Mouse (Mus musculus): ENCODE measurements around the gene Bin2. TPM values are rescaled to one million over a fixed set of nuclear protein-coding genes. Genes with fewer than 3 reads are reported as not detected.
"Not testable (repeated sequence)": the region's sequence is repeated elsewhere in the genome, so short reads cannot be mapped to it uniquely, and the experiment has no call there.

Bin2 gene
- total RNA-seq, 2 experiments from 2014 or later = 5.3 to 5.6 TPM

GRCm38 (mm10) chr15:100615825-100616220 lies 53.5 kb downstream of the Bin2 start:
- DNase-seq (ENCODE audit: low spot score in 2 of 2) = peak; percentile 78 to 88
- TF ChIP-seq CTCF (conservative IDR thresholded peaks at IDR 0.05) = no peak
- peak overlapping the region; percentile 92 for H3K4me3 ChIP-seq
- H3K27ac ChIP-seq = peak overlapping the region; percentile 99

- Histone ChIP-seq H3K27ac (peak within 1 kb of the TSS; percentile 99), H3K4me3 (peak within 1 kb of the TSS; percentile 92)
- peak; percentile 37; the same call in 1 of the 2 replicates for TF ChIP-seq CTCF (conservative IDR thresholded peaks at IDR 0.05)
- peak; percentile 98 for DNase-seq (ENCODE audit: low spot score in 2 of 2)
These were observed 54.1 kb downstream of the Bin2 start, which contains the start of gene Dazap2 for GRCm38 (mm10) chr15:100614996-100615824. TSS of gene Dazap2 (plus strand) at chr15:100615349.

GRCm38 (mm10) chr15:100614218-100614995 lies 54.9 kb downstream of the Bin2 start:
- DNase-seq (ENCODE audit: low spot score in 2 of 2) = no peak
- no peak for TF ChIP-seq CTCF (conservative IDR thresholded peaks at IDR 0.05)

GRCm38 (mm10) chr15:100613584-100613983 lies 55.8 kb downstream of the Bin2 start:
- peak; percentile 72 to 80 for DNase-seq (ENCODE audit: low spot score in 2 of 2)
- TF ChIP-seq CTCF (conservative IDR thresholded peaks at IDR 0.05) = peak; percentile 98
- Histone ChIP-seq H3K4me3 (peak overlapping the region; percentile 45), H3K27ac (peak overlapping the region; percentile 92)

More at GRCm38 (mm10) chr15:100614218-100614995, 54.9 kb downstream of the Bin2 start:
- peak overlapping the region; percentile 92 for H3K4me3 ChIP-seq
- peak overlapping the region; percentile 92 for H3K27ac ChIP-seq

DNA sequence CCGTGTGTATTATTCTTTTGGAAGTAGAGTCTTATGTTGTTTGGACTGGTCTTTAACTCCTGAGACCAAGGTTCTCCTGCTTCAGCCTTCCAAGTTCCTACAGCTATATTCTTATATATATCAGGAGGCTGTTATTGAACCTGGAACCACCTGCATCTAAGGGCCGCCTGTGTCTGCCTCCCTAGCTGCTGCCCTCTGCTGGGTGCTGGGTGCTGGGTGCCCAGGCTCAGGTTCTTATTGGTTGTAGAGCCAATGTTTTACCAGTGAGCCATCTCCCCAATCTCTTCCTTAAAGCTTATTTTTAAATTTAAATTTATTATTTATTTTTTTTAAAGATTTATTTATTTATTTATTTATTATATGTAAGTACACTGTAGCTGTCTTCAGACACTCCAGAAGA lies 56.9 kb downstream of the Bin2 start:
- DNase-seq (ENCODE audit: low spot score in 2 of 2) = no peak
- no peak overlapping the region for H3K27ac ChIP-seq
- no peak overlapping the region for H3K4me3 ChIP-seq
- TF ChIP-seq CTCF (conservative IDR thresholded peaks at IDR 0.05) = peak; percentile 72

DNA sequence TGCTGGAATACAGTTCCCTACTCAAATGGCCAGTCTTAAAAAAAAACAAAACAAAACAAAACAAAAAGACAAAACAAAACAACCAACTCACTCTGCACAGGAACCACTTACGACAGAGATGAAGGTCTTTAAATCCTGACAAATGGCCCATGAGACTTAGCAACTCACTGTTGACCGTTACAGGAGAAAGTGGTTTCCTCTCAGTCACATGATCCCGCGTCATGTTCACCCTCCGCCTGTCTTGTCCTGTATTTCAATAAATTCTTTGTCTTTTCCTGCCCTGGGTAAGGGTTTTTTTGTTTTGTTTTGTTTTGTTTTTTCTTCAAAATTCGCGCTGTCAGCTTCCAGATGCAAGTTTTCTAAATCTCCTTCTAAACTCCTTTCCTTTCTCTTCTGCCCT lies 57.4 kb downstream of the Bin2 start:
- Histone ChIP-seq H3K4me3 (no peak overlapping the region), H3K27ac (no peak overlapping the region)
- no peak for TF ChIP-seq CTCF (conservative IDR thresholded peaks at IDR 0.05)
- DNase-seq (ENCODE audit: low spot score in 2 of 2) = no peak

GRCm38 (mm10) chr15:100606677-100607076 lies 62.7 kb downstream of the Bin2 start:
- not testable (repeated sequence) for H3K4me3 ChIP-seq; DNase-seq (ENCODE audit: low spot score in 2 of 2); H3K27ac ChIP-seq
- peak; percentile 59 for TF ChIP-seq CTCF (conservative IDR thresholded peaks at IDR 0.05)

DNA sequence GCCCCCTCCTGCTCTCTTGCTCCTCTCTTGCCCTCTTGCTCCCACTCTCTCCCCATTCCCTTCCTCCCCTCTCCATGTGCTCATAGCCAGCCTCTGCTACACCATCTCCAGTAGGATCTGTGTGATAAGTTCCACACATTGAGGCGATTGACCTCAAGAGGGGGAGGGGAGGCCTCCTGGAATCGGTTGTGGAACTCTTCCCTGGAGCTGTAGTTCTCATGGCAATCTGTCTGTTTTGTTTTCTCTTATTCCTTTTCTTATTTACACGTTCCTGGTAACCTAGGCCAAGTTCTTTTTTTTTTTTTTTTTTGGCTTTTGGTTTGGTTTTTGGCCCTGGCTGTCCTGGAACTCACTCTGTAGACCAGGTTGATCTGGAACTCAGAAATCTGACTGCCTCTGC lies 67.7 kb downstream of the Bin2 start:
- H3K27ac ChIP-seq = no peak overlapping the region
- no peak for TF ChIP-seq CTCF (conservative IDR thresholded peaks at IDR 0.05)
- H3K4me3 ChIP-seq = no peak overlapping the region
- no peak for DNase-seq (ENCODE audit: low spot score in 2 of 2)

DNA sequence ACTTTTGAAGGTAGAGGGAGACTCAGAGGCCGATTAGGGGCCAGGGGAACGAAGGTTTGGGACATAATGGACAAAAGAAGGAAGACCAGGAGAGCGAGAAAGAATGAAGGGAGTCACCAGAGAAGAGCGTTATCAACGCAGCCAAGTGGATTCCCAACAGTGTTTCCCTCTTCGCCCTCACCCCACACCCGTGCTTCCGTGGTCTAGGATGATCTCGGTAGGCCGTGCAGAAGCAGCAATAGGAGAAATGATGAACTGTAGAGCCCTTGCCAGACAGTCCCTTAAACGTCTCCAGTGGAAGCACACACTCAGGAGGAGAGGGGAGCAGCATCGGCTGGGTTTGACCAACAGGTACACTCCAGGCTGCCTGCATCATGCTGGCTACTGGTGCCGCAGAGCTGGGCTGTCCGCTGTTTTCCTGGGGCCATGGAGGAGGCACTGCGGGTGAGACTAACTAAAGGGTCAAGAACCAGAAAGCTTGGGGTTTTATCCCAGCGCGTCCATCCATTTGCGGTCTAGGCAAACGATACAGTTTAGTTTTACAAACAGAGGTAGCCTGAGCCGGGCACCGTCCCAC lies 68.6 kb downstream of the Bin2 start:
- H3K27ac ChIP-seq = peak overlapping the region; percentile 94; the same call in 1 of the 2 replicates
- no peak for TF ChIP-seq CTCF (conservative IDR thresholded peaks at IDR 0.05)
- no peak for DNase-seq (ENCODE audit: low spot score in 2 of 2)
- H3K4me3 ChIP-seq = peak overlapping the region; percentile 67; the same call in 1 of the 2 replicates

GRCm38 (mm10) chr15:100600047-100600695 lies 69.2 kb downstream of the Bin2 start:
- H3K27ac ChIP-seq = peak overlapping the region; percentile 94
- peak; percentile 72 to 74 for DNase-seq (ENCODE audit: low spot score in 2 of 2)
- H3K4me3 ChIP-seq = peak overlapping the region; percentile 67
- TF ChIP-seq CTCF (conservative IDR thresholded peaks at IDR 0.05) = peak; percentile 78

DNA sequence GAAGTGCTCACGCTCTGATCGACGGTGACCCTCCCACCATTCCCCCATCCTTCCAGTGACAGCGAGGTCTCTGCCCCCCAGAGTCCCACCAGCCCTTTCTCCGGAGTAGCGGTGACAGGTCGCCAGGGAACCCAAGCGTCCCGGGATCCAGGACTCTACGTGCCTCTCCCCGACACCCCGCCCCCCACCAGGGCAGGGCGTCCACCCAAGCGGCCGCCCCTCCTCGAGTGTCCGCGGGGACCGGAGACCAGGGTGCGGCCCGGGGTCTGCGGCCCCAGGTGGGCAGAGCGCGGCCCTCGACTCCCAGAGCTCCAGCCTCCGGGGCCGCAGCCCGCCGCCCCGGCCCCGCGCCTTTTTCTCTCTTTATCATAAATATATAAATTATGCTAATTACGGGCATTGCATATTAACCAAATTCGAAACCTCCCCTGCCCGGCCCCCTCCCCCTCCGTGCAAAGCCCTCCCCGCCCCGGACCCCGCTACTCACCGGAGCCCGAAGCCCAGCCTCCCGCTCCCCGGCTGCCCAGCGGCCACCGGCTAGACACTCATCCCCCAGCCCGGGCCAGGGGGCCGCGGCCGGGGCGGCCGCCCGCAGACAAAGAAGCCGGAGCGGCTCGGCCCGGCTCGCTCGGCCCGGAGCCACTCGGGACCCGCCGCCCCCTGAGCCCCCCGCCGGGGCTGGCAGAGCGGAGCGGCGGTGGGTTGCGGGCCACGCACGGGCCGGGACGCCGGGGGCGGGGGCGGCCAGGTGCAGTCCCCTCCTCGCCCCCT lies 69.9 kb downstream of the Bin2 start, which contains the start of gene Pou6f1:
Pou6f1 (minus strand) TSS at position 709 of the 771 bp plus-strand sequence.
- Histone ChIP-seq H3K4me3 (peak within 1 kb of the TSS; percentile 67), H3K27ac (peak within 1 kb of the TSS; percentile 94)
- TF ChIP-seq CTCF (conservative IDR thresholded peaks at IDR 0.05) = no peak
- DNase-seq (ENCODE audit: low spot score in 2 of 2) = no peak
